Mouse (Mus musculus) kidney, embryonic 14.5 days (tissue): Measurements from ENCODE around the gene Exosc5. TPM values are rescaled to one million over a fixed set of nuclear protein-coding genes. Genes with fewer than 3 reads are reported as not detected.
A peak's percentile ranks its signal among the peaks of the same experiment; 100 is the strongest.

Source experiments
- ATAC-seq: fragments of 200-750 bp; cut with Nextera tagmentation; 2 replicates; pipeline ENCODE4 v1.8.0; 2017; ENCODE audit warnings: moderate number of reproducible peaks, mild to moderate bottlenecking, moderate TSS enrichment, moderate library complexity; ENCODE audit not compliant: low FRiP score, low TSS enrichment
- H3K27ac ChIP-seq: fragments of 300-500 bp; sonication (generic); 2 replicates; pipeline ENCODE4 v1.5.1; 2014; ENCODE audit warnings: low read depth, mild to moderate bottlenecking, low read length, moderate library complexity, mixed read lengths
- H3K27me3 ChIP-seq: fragments of 300-500 bp; sonication (generic); 2 replicates; pipeline ENCODE4 v1.6.1; 2014; ENCODE audit warnings: mild to moderate bottlenecking, low read length; ENCODE audit not compliant: control insufficient read depth, insufficient read depth
- H3K36me3 ChIP-seq: fragments of 300-500 bp; sonication (generic); 2 replicates; pipeline ENCODE4 v1.6.1; 2014; ENCODE audit warnings: low read length, mixed read lengths; ENCODE audit not compliant: control insufficient read depth, insufficient read depth
- H3K4me1 ChIP-seq: fragments of 300-500 bp; sonication (generic); 2 replicates; pipeline ENCODE4 v1.6.1; 2014; ENCODE audit warnings: low read length, mixed read lengths; ENCODE audit not compliant: control insufficient read depth, insufficient read depth
- H3K4me2 ChIP-seq: fragments of 300-500 bp; sonication (generic); replicated peaks from 2 replicates; pipeline ENCODE4 v1.6.1; 2014; ENCODE audit warnings: low read depth, mild to moderate bottlenecking, low read length
- H3K4me3 ChIP-seq: fragments of 300-500 bp; sonication (generic); 2 replicates; pipeline ENCODE4 v1.5.1; 2014; ENCODE audit warnings: mild to moderate bottlenecking, low read length
- H3K9ac ChIP-seq: fragments of 300-500 bp; sonication (generic); 2 replicates; pipeline ENCODE4 v1.6.1; 2014; ENCODE audit warnings: low read depth, mild to moderate bottlenecking, low read length, moderate library complexity
- H3K9me3 ChIP-seq: fragments of 300-500 bp; sonication (generic); 2 replicates; pipeline ENCODE4 v1.6.1; 2016; ENCODE audit warnings: low read length; ENCODE audit not compliant: control insufficient read depth
- WGBS: fragments of 180-500 bp; shearing (Covaris S2); extraction: QIAGEN DNeasy Blood & Tissue Kit; methylation state at CpG from one replicate; pipeline ENCODE4 v1.1.7; 2014; 5-methylcytosine and 5-hydroxymethylcytosine counted together
- polyA plus RNA-seq: library from polyadenylated mRNA; unstranded; fragments of >200 nt; fragmentation: Nextera tagmentation; extraction: Ambion mirVana; gene quantifications from 2 replicates; pipeline ENCODE4 v1.2.1, GENCODE M21; 2014

The Exosc5 gene
- polyA plus RNA-seq: 93.5 and 98.8 TPM in 2 replicates

DNA sequence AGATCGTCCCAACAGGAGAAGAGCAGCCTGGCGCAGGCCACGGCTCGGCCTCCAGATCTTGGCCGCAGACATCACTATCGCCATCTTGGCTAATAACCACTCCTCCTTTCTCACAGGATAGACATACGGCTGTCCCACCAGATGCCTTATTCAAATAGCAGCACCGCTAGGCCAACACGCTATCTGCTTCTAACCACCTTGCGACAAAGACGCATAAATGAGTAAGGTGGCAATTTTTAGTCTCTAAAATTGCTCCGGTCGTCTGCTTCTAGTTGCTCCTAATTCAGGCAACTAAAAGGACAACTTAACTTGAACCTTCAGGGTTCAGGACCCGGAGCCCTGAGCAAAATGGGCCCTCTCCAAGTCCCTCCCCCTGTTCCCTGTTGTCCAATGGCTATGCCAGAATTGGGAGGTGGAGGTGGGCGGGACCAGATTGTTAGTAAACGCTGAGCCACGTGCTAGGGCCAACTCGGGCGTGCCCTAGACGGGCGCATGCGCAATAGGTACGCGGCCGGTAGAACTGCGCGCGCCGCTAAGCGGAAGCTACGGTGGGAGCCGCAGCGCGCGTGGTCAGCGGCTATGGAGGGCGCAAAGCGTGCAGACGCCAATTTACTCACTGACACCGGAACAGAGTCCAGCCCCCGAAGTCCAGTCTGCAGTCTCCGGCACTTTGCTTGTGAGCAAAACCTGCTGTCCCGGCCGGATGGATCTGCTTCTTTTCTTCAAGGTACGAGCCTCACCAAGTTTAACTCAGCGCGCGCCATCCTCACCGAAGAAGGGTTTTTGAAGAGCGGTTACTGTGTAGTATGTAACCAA lies at the start of gene Exosc5, which contains the start of gene Bckdha:
Exosc5 (plus strand) TSS at position 508 of the 816 bp plus-strand sequence.
Bckdha (minus strand) TSS at position 325 of the 816 bp plus-strand sequence.
- Histone ChIP-seq H3K9me3 (no peaks in the 10 kb centered on the region), H3K4me2 (peak within 1 kb of the TSS; percentile 82), H3K4me3 (peak within 1 kb of the TSS; percentile 70), H3K27me3 (no peaks in the 10 kb centered on the region), H3K27ac (peak within 1 kb of the TSS; percentile 10; the same call in 1 of the 2 replicates), H3K9ac (peak within 1 kb of the TSS; percentile 74), H3K36me3 (peaks cover 12% of the 10 kb centered on the region), H3K4me1 (peaks cover 10% of the 10 kb centered on the region; the same call in 1 of the 2 replicates)
- WGBS: 1% methylated on average over 50 of the region's 50 CpGs
- peak; percentile 99 for ATAC-seq

DNA sequence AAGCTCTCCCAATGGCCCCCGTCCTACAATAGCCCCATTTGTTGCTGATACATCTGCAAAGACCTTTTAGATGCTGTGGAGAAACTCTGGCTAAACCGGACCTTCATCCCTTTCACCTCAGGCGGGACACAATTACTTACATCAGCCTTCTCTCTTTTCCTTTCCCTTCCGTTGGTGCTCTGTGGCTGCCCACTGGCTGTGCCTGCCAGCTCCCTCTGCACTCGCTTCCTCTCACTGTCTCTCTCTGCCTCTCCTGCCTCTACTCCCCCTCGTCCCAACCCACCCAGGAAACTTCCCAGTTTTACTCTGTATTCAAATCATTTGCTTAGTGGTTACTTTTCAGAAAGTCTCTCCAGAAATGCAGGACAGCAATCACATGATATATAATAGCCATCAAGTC lies 48.9 kb upstream of the Exosc5 start:
- 36% methylated on average over 6 of the region's 6 CpGs for WGBS

DNA sequence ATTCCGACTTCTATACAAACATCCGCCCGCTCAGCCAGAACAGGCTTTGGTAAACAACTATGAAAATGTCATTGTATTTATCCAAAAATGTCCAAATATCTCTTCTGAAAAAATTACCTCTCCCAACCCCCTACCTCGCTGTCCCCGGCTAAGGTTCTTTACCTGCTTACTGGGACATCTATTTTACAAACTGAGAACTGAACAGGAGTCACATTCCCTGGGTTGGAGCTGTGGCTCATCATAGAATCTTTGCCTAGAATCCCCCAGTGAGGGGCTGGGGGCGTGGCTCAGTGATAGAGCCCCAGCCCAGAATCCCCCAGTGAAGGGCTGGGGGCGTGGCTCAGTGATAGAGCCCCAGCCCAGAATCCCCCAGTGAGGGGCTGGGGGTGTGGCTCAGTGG lies 47.5 kb upstream of the Exosc5 start:
- Histone ChIP-seq H3K9me3 (no peaks in the 10 kb centered on the region), H3K4me1 (no peaks in the 10 kb centered on the region), H3K4me2 (no peak overlapping the region), H3K27ac (no peak overlapping the region), H3K36me3 (no peaks in the 10 kb centered on the region), H3K4me3 (no peak overlapping the region), H3K9ac (no peak overlapping the region), H3K27me3 (no peaks in the 10 kb centered on the region)
- WGBS: 65% methylated on average over 7 of the region's 7 CpGs
- no peak for ATAC-seq

More for the DNA sequence above, 48.9 kb upstream of the Exosc5 start:
- no peak overlapping the region for H3K4me3 ChIP-seq
- no peak for ATAC-seq
- no peaks in the 10 kb centered on the region for H3K4me1 ChIP-seq
- no peak overlapping the region for H3K4me2 ChIP-seq
- H3K9ac ChIP-seq: no peak overlapping the region
- no peaks in the 10 kb centered on the region for H3K36me3 ChIP-seq
- H3K27me3 ChIP-seq: no peaks in the 10 kb centered on the region
- H3K9me3 ChIP-seq: no peaks in the 10 kb centered on the region
- no peak overlapping the region for H3K27ac ChIP-seq

DNA sequence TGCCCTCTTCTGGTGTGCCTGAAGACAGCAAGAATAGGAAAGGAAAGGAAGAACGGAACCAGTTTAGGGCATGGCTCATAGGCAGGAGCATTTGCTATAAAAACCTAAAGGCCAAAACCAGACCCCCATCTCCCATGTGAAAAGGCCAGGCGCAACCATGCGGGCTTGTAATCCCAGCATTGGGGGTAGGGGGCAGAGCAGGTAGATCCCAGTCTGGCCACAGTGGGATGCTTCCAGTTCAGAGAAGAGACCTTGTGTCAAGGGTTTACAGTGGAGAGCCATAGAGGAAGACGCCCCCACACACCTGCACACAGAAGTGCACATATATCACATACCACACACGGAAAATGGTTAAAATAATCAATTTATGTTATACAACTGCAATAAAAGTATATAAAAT lies 44.9 kb upstream of the Exosc5 start:
- Histone ChIP-seq H3K36me3 (no peaks in the 10 kb centered on the region), H3K9me3 (no peaks in the 10 kb centered on the region), H3K4me2 (no peak overlapping the region), H3K9ac (no peak overlapping the region), H3K4me1 (no peaks in the 10 kb centered on the region), H3K4me3 (no peak overlapping the region), H3K27me3 (no peaks in the 10 kb centered on the region), H3K27ac (no peak overlapping the region)
- 85% methylated on average over 5 of the region's 5 CpGs for WGBS
- ATAC-seq: no peak

DNA sequence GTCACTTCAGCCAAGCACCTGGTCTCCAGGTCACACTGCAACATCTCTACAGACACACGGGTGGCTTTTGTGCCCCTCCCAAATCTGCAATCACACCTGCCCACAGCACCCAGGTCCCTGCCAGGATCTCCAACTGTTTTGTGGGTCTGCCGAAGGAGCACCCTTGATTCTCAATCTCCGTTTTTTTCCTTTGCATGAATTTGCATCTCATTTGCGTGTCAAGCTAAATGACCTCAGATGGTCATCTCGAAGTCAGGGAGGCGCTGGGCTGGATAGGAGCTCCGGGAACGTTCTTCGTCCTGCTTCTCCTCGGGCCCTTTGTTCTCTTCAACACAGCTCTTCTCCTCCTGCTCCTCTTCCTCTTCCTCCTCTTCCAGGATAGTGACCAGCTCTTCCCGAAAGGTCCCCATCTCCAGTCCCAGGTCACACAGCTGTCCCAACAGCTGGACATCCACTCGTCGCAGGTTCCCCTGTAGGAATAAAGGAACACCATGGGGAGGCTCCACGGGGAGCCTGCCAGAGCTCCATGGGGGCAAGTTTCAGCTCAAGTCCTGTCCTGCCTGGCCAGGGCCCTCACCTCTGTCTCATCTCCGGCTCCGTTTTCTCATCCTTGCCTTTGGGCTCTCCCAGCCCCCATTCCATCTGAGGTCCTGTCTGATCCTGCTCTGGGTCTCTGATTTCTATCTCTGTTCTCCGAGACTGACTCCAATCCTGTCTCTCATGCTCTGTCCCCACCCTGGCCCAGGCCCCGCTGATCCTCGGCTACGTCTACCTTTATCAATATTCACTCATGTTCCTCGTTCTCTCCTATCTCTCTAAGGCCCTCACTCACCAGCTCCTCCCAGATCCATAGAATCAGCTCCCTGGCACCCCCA lies 43.9 kb upstream of the Exosc5 start:
- H3K4me2 ChIP-seq: no peak overlapping the region
- peaks cover 5% of the 10 kb centered on the region; the same call in 1 of the 2 replicates for H3K4me1 ChIP-seq
- 73% methylated on average over 21 of the region's 21 CpGs for WGBS
- ATAC-seq: no peak
- H3K4me3 ChIP-seq: no peak overlapping the region
- H3K36me3 ChIP-seq: no peaks in the 10 kb centered on the region
- no peaks in the 10 kb centered on the region for H3K27me3 ChIP-seq
- no peak overlapping the region for H3K9ac ChIP-seq
- no peak overlapping the region for H3K27ac ChIP-seq
- no peaks in the 10 kb centered on the region for H3K9me3 ChIP-seq

DNA sequence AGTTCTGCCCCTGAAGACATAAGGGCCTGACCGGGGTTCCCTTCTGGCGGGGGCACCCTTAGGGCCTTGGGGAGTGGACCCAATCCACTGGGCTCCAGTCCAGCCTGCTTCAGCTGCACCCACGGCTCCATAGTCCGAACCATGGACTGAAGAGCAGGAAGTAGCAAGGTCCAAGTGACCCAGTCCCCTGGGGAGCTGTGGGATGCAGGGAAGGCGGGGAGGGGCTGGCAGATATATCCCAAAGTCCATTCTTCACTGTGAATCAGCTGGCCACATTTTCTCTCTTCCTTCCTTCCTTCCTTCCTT lies 43.3 kb upstream of the Exosc5 start, which contains the start of gene Erich4:
Erich4 (minus strand) TSS at position 187 of the 306 bp plus-strand sequence.
- no peak within 1 kb of the TSS for H3K4me3 ChIP-seq
- no peaks in the 10 kb centered on the region for H3K9me3 ChIP-seq
- H3K4me2 ChIP-seq: no peak within 1 kb of the TSS
- no peaks in the 10 kb centered on the region for H3K27me3 ChIP-seq
- ATAC-seq: no peak
- 84% methylated on average over 5 of the region's 5 CpGs for WGBS
- H3K4me1 ChIP-seq: peaks cover 7% of the 10 kb centered on the region; the same call in 1 of the 2 replicates
- no peak within 1 kb of the TSS for H3K27ac ChIP-seq
- no peaks in the 10 kb centered on the region for H3K36me3 ChIP-seq
- no peak within 1 kb of the TSS for H3K9ac ChIP-seq

DNA sequence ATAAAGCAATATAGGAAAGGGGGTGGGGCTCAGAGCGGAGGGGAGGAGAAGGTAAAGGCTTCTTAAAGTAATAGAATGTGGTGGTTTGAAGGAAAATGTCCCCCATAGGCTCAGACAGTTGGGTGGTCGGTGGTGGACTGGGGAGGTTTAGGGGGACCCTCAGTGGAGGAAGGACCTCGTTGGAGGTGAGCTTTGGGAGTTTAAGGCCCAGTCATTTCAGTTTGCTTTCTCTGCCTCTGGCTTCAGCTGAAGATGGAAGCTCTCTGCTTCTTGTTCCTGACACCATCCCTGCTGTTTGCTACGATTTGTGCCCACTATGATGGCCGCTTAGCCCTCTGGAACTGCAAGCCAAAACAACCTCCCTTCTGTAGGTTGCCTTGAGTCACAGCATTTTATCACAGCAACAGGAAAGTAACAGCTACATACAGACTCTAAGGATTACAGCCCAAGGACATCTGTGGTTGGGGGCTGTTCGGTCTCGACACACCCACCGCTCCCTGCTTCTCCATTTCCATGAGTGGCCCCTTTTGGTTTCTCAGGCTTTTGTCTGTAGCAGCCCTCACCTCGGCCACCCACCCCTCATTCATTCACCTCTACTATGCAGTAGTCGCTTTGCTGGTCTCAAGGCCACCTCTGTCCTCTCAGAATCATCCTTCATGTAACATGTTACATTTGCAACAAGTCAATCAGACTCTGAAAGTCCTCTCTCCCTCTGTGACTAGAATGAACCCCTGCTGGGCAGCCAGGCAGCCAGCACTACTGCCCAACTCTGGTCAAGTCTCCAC lies 41.4 kb upstream of the Exosc5 start:
- Histone ChIP-seq H3K9me3 (no peaks in the 10 kb centered on the region), H3K27ac (no peak overlapping the region), H3K9ac (no peak overlapping the region), H3K4me2 (no peak overlapping the region), H3K27me3 (no peaks in the 10 kb centered on the region), H3K4me1 (peaks cover 7% of the 10 kb centered on the region; the same call in 1 of the 2 replicates), H3K36me3 (peaks cover 15% of the 10 kb centered on the region), H3K4me3 (no peak overlapping the region)
- no peak for ATAC-seq
- WGBS: 81% methylated on average over 10 of the region's 10 CpGs

DNA sequence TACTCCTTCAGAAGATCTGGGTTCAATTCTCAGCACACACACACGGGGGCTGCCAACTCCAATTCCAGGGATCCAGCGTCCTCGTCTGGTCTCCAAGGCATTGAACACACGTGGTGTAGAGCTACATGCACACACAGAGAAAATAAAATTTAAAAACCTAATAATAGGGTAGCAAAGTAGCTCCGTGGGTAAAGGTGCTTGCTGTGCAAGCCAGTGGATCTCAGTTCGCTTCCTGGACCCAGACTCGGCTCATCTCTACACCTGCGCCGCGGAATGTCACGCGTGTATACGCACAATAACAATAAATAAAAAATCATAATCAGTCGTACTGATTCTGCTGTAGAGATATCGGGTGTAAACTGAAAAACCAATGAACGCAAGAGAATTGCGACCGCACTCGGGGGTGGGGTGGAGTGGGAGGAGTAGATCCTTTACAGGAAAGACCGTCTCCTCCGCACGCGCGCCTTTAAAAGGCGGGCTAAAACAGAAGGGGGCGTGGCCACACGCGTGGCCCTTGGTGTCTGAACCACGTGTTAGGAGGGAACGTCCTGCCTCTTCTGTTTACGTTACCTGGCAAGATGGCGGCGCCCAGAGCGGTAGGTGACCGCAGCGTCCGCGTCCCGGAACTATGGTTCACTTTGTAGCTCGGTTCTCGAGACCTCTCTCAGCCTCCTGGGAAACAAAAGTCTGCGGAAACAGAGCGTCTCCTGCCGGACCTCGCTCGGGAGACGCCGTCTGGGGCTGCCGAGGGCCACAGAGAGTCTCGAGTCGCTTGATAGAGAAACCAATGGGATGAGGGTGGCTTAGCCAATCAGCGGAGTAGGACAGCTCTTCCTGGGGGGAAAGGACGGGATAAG lies 39.9 kb upstream of the Exosc5 start, which contains the start of gene Dmac2:
Dmac2 (plus strand) TSS at position 550 of the 857 bp plus-strand sequence.
- Histone ChIP-seq H3K9me3 (no peaks in the 10 kb centered on the region), H3K27ac (no peak within 1 kb of the TSS; the same call in 1 of the 2 replicates), H3K36me3 (peaks cover 30% of the 10 kb centered on the region), H3K4me2 (peak within 1 kb of the TSS; percentile 67), H3K9ac (peak within 1 kb of the TSS; percentile 61), H3K27me3 (no peaks in the 10 kb centered on the region), H3K4me1 (peaks cover 7% of the 10 kb centered on the region; the same call in 1 of the 2 replicates), H3K4me3 (peak within 1 kb of the TSS; percentile 63)
- whole genome bisulfite sequencing: 1% methylated on average over 53 of the region's 53 CpGs
- peak; percentile 91 for ATAC-seq
